11 mouse cellular contexts compared by ENCODE assay signal in genomic region chr12:69516314-69516916, GRCm38 (mm10).
DNase-seq lines count a peak whose midpoint lies in the region; ATAC-seq lines count a peak whose summit lies in the region.
"Had no signal": no experiment of that assay in that cellular context is flagged by ENCODE, and none has a peak within 500 bp of the region (broad histone marks: within the 10 kb centered on the region; RNA-seq: fewer than 3 reads in every experiment).

No protein-coding gene starts in this region.

- ATAC-seq in heart, embryonic 12.5 days (ENCODE audit: insufficient number of reproducible peaks, low FRiP score) = no peak
- 0 out of 2 replicates have a peak, but pooled peaks have one; percentile 48 for ATAC-seq in intestine, embryonic 14.5 days (replicated peaks; ENCODE audit: low FRiP score, low TSS enrichment, low read depth)

- no peak overlapping the region for H3K27ac ChIP-seq in heart, embryonic 12.5 days (ENCODE audit: poor library complexity, severe bottlenecking)
- H3K27ac ChIP-seq in intestine, embryonic 14.5 days (ENCODE audit: low read depth) = no peak overlapping the region
- H3K27ac ChIP-seq: limb, embryonic 13.5 days had no signal

- no peak overlapping the region for H3K9ac ChIP-seq in heart, embryonic 12.5 days
- H3K9ac ChIP-seq in intestine, embryonic 14.5 days (ENCODE audit: low read length) = no peak overlapping the region
- H3K9ac ChIP-seq: limb, embryonic 13.5 days had no signal

- no peaks in the 10 kb centered on the region for H3K36me3 ChIP-seq in heart, embryonic 12.5 days
- no peaks in the 10 kb centered on the region for H3K36me3 ChIP-seq in intestine, embryonic 14.5 days (ENCODE audit: control insufficient read depth, insufficient read depth, low read length)
- H3K36me3 ChIP-seq: limb, embryonic 13.5 days had no signal

- peaks cover 21% of the 10 kb centered on the region for H3K4me1 ChIP-seq in heart, embryonic 12.5 days (replicated peaks)
- H3K4me1 ChIP-seq in intestine, embryonic 14.5 days (replicated peaks; ENCODE audit: control insufficient read depth, insufficient read depth, low read length) = peaks cover 8% of the 10 kb centered on the region; the same call in 1 of the 2 replicates

- H3K4me3 ChIP-seq in heart, embryonic 12.5 days = no peak overlapping the region
- no peak overlapping the region for H3K4me3 ChIP-seq in intestine, embryonic 14.5 days (ENCODE audit: low read depth, low read length)
- H3K4me3 ChIP-seq: limb, embryonic 13.5 days had no signal

- 68% methylated on average over 10 of the region's 10 CpGs for WGBS in heart, embryonic 12.5 days
- 66% methylated on average over 10 of the region's 10 CpGs for WGBS in intestine, embryonic 14.5 days

- no peaks in the 10 kb centered on the region; the same call in 1 of the 2 replicates for H3K27me3 ChIP-seq in heart, embryonic 12.5 days (replicated peaks)
- H3K27me3 ChIP-seq in intestine, embryonic 14.5 days (replicated peaks; ENCODE audit: control insufficient read depth, insufficient read depth, low read length) = no peaks in the 10 kb centered on the region
- H3K27me3 ChIP-seq: limb, embryonic 13.5 days had no signal

- no peaks in the 10 kb centered on the region for H3K9me3 ChIP-seq in heart, embryonic 12.5 days (replicated peaks)
- H3K9me3 ChIP-seq in intestine, embryonic 14.5 days (ENCODE audit: control insufficient read depth, low read length) = no peaks in the 10 kb centered on the region
- H3K9me3 ChIP-seq: limb, embryonic 13.5 days had no signal

- no peak overlapping the region for H3K4me2 ChIP-seq in heart, embryonic 12.5 days
- H3K4me2 ChIP-seq in intestine, embryonic 14.5 days (ENCODE audit: low read length) = no peak overlapping the region
- H3K4me2 ChIP-seq: limb, embryonic 13.5 days had no signal

- DNase-seq in heart, adult 11 months = peak; percentile 96
- peak; percentile 83 for DNase-seq in CD4-positive helper T cell, adult 2 months (ENCODE audit: low read depth, low spot score)
- no peak for DNase-seq in intestine, embryonic 14.5 days (ENCODE audit: low spot score)
- peak; percentile 44 to 45 for DNase-seq in spleen, adult 18-20 months
- DNase-seq in cerebellum, postnatal 14 days = no peak
- no peak for DNase-seq in left cerebral cortex, adult 18-20 months (ENCODE audit: low spot score in 2 of 2)
- DNase-seq in frontal cortex, postnatal 14 days (ENCODE audit: low spot score in 2 of 2) = no peak
- DNase-seq: adrenal gland, adult 8-10 months; heart, postnatal 4 days had no signal

Comparison
In these comparisons a context has a peak if more than half of its experiments do, and no peak if none do; other contexts are left out.
1. DNase-seq: peak in heart, adult 11 months (single experiment), CD4-positive helper T cell, adult 2 months (single experiment) and spleen, adult 18-20 months (2 of 2); none in intestine, embryonic 14.5 days (single experiment), cerebellum, postnatal 14 days (0 of 2), left cerebral cortex, adult 18-20 months (0 of 2) and frontal cortex, postnatal 14 days (0 of 2).